Mouse (Mus musculus) hindbrain, embryonic 14.5 days (tissue): ENCODE results near the gene Lenep. TPM values are rescaled to one million over a fixed set of nuclear protein-coding genes. Genes with fewer than 3 reads are reported as not detected.

ENCODE experiments used
- ATAC-seq: fragments of 200-750 bp; cut with Nextera tagmentation; 2 replicates; pipeline ENCODE4 v1.8.0; 2017; ENCODE audit warnings: moderate number of reproducible peaks, mild to moderate bottlenecking, moderate TSS enrichment, moderate library complexity; ENCODE audit not compliant: low FRiP score
- DNase-seq: peaks from one replicate; pipeline ENCODE4 v3.0.0-alpha.2; 2015; ENCODE audit warnings: low spot score
- H3K27ac ChIP-seq: fragments of 300-500 bp; sonication (generic); 2 replicates; pipeline ENCODE4 v1.5.1; 2014; ENCODE audit warnings: mild to moderate bottlenecking, moderate library complexity
- H3K27me3 ChIP-seq: fragments of 300-500 bp; sonication (generic); 2 replicates; pipeline ENCODE4 v1.6.1; 2014; ENCODE audit warnings: mild to moderate bottlenecking, low read length, mixed read lengths; ENCODE audit not compliant: control insufficient read depth, insufficient read depth
- H3K36me3 ChIP-seq: fragments of 300-500 bp; sonication (generic); replicated peaks from 2 replicates; pipeline ENCODE4 v1.6.1; 2014; ENCODE audit not compliant: control insufficient read depth, insufficient read depth
- H3K4me1 ChIP-seq: fragments of 300-500 bp; sonication (generic); replicated peaks from 2 replicates; pipeline ENCODE4 v1.6.1; 2014; ENCODE audit warnings: antibody characterized with exemption, low read length, mixed read lengths; ENCODE audit not compliant: control insufficient read depth, insufficient read depth
- H3K4me2 ChIP-seq: fragments of 300-500 bp; sonication (generic); replicated peaks from 2 replicates; pipeline ENCODE4 v1.6.1; 2014; ENCODE audit warnings: mild to moderate bottlenecking, moderate library complexity
- H3K4me3 ChIP-seq: fragments of 300-500 bp; sonication (generic); replicated peaks from 2 replicates; pipeline ENCODE4 v1.5.1; 2014; ENCODE audit warnings: mild to moderate bottlenecking, low read length
- H3K9ac ChIP-seq: fragments of 300-500 bp; sonication (generic); 2 replicates; pipeline ENCODE4 v1.6.1; 2014
- H3K9me3 ChIP-seq: fragments of 300-500 bp; sonication (generic); 2 replicates; pipeline ENCODE4 v1.6.1; 2016; ENCODE audit warnings: low read length; ENCODE audit not compliant: control insufficient read depth
- WGBS: fragments of 180-500 bp; shearing (Covaris S2); extraction: QIAGEN DNeasy Blood & Tissue Kit; methylation state at CpG from one replicate; pipeline ENCODE4 v1.1.7; 2014; 5-methylcytosine and 5-hydroxymethylcytosine counted together
- polyA plus RNA-seq: library from polyadenylated mRNA; unstranded; fragments of >200 nt; fragmentation: Nextera tagmentation; extraction: Ambion mirVana; gene quantifications from 2 replicates; pipeline ENCODE4 v1.2.1, GENCODE M21; 2014

Gene Lenep
- polyA plus RNA-seq, 1 experiment from 2014 or later: not detected

DNA sequence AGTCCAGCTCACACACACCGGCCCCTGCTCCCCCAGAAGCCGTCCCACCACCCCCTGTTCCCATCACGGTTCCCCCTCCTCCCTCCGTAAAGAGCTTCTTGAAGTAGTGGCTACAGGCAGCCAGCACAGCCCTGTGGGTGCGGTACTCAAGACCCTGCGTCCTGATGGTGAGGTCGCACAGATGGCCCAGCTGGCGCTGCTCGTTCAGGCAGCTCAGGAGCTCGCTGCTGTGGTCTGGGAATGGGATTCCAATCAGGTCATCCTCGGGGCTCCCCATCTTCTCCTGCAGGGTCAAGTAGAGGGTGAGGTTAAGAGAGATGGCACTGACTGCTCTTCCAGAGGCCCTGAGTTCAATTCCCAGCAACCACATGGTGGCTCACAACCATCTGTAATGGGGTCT lies 21.4 kb downstream of the Lenep start:
- no peak overlapping the region for H3K9ac ChIP-seq
- no peak overlapping the region for H3K4me3 ChIP-seq
- no peak overlapping the region for H3K27ac ChIP-seq
- no peak for DNase-seq
- H3K4me2 ChIP-seq: no peak overlapping the region
- no peaks in the 10 kb centered on the region for H3K27me3 ChIP-seq
- H3K9me3 ChIP-seq: no peaks in the 10 kb centered on the region
- no peaks in the 10 kb centered on the region for H3K36me3 ChIP-seq
- H3K4me1 ChIP-seq: peaks cover 14% of the 10 kb centered on the region
- no peak for ATAC-seq
- 84% methylated on average over 11 of the region's 11 CpGs for WGBS

GRCm38 (mm10) chr3:89380711-89381110 lies 21.9 kb downstream of the Lenep start:
- H3K9ac ChIP-seq: no peak overlapping the region
- peaks cover 14% of the 10 kb centered on the region for H3K4me1 ChIP-seq
- no peaks in the 10 kb centered on the region for H3K27me3 ChIP-seq
- H3K4me2 ChIP-seq: no peak overlapping the region
- H3K4me3 ChIP-seq: no peak overlapping the region
- 96% methylated on average over 18 of the region's 18 CpGs for WGBS
- no peak for DNase-seq
- H3K36me3 ChIP-seq: no peaks in the 10 kb centered on the region
- H3K27ac ChIP-seq: no peak overlapping the region
- no peak for ATAC-seq
- no peaks in the 10 kb centered on the region for H3K9me3 ChIP-seq

DNA sequence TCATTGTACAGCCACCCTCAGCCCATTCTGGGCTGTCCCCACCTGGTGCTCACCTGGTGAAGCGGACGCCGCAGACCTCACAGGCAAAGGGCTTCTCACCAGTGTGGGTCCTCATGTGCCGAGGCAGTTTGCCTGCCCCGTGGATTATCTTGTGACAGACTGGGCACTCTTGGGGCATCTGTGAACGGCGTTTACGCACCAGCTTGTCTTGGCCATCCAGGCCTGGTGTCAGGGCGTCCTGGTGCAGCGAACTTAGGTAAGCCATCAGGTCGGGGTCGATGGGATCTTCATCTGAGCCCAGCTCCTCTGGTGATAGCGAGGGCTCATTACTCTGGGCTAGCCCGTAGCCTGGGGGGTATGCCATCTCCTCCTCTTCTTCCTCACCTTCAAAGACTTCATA lies 22.3 kb downstream of the Lenep start:
- Histone ChIP-seq H3K4me1 (peaks cover 14% of the 10 kb centered on the region), H3K36me3 (no peaks in the 10 kb centered on the region), H3K9me3 (no peaks in the 10 kb centered on the region), H3K27ac (no peak overlapping the region), H3K27me3 (no peaks in the 10 kb centered on the region), H3K4me2 (no peak overlapping the region), H3K9ac (no peak overlapping the region), H3K4me3 (no peak overlapping the region)
- ATAC-seq (no peak), DNase-seq (no peak)
- WGBS: 94% methylated on average over 14 of the region's 14 CpGs

- ATAC-seq (no peak), DNase-seq (no peak)
- Histone ChIP-seq H3K9ac (peak overlapping the region; percentile 78; the same call in 1 of the 2 replicates), H3K4me3 (no peak overlapping the region), H3K4me2 (peak overlapping the region; percentile 85), H3K9me3 (no peaks in the 10 kb centered on the region), H3K27me3 (no peaks in the 10 kb centered on the region), H3K4me1 (peaks cover 14% of the 10 kb centered on the region), H3K27ac (no peak overlapping the region), H3K36me3 (no peaks in the 10 kb centered on the region)
- whole genome bisulfite sequencing: 85% methylated on average over 31 of the region's 31 CpGs
Observed at GRCm38 (mm10) chr3:89379388-89380131, 23.0 kb downstream of the Lenep start.

- H3K27ac ChIP-seq: 0 out of 2 replicates have a peak overlapping the region, but pooled peaks have one; percentile 14
- peak overlapping the region; percentile 78 for H3K9ac ChIP-seq
- H3K4me3 ChIP-seq: peak overlapping the region; percentile 51
Observed at GRCm38 (mm10) chr3:89378394-89379067, 24.1 kb downstream of the Lenep start.

GRCm38 (mm10) chr3:89377831-89378230 lies 24.8 kb downstream of the Lenep start:
- WGBS: 76% methylated on average over 4 of the region's 4 CpGs
- H3K27me3 ChIP-seq: no peaks in the 10 kb centered on the region
- peak overlapping the region; percentile 85 for H3K4me2 ChIP-seq
- H3K9ac ChIP-seq: peak overlapping the region; percentile 78
- DNase-seq (no peak), ATAC-seq (no peak; the same call in 1 of the 2 replicates)
- H3K36me3 ChIP-seq: no peaks in the 10 kb centered on the region
- H3K9me3 ChIP-seq: no peaks in the 10 kb centered on the region
- peak overlapping the region; percentile 51; the same call in 1 of the 2 replicates for H3K4me3 ChIP-seq
- peaks cover 14% of the 10 kb centered on the region for H3K4me1 ChIP-seq
- no peak overlapping the region for H3K27ac ChIP-seq

More at GRCm38 (mm10) chr3:89378394-89379067, 24.1 kb downstream of the Lenep start:
- 1% methylated on average over 26 of the region's 29 CpGs for WGBS
- DNase-seq (peak; percentile 79), ATAC-seq (peak; percentile 90)
- Histone ChIP-seq H3K27me3 (no peaks in the 10 kb centered on the region), H3K36me3 (no peaks in the 10 kb centered on the region), H3K9me3 (no peaks in the 10 kb centered on the region), H3K4me1 (peaks cover 14% of the 10 kb centered on the region), H3K4me2 (peak overlapping the region; percentile 85)

DNA sequence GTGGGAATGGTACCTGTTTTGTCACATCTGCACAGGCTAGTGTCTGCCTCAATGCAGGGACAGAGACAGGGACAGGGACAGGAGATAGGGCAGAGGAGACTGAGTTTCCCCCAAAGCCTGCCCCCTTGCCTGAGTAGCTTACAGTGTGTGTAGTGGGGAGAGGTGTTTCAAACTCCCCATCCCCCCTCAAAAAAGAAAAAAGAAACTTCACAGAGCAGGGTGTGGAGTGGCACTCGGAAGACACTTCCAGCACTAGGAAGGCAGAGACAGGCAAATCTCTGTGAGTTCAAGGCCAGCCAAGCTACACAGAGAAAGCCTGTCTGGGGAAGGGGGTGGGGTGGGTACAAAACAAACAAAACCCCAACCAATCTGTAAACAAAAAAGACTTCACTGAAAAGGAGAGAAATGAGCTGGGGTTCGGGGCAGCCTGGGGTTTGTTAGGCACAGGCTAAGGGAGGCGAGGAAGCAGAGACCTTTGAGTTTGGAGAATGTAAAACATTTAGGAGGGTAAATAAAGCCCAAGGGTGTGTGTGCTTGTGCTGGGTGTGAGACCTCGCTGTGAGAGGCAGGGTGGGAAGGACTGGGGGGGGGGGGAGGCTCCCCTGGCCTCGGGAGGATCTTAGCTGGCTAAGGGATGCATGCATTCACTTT lies 28.9 kb downstream of the Lenep start:
- no peaks in the 10 kb centered on the region for H3K36me3 ChIP-seq
- peaks cover 8% of the 10 kb centered on the region for H3K4me1 ChIP-seq
- WGBS: 43% methylated on average over 5 of the region's 5 CpGs
- H3K9me3 ChIP-seq: no peaks in the 10 kb centered on the region
- H3K27ac ChIP-seq: no peak overlapping the region
- DNase-seq: no peak
- H3K27me3 ChIP-seq: no peaks in the 10 kb centered on the region
- H3K4me2 ChIP-seq: no peak overlapping the region
- no peak for ATAC-seq
- no peak overlapping the region for H3K9ac ChIP-seq
- no peak overlapping the region for H3K4me3 ChIP-seq

DNA sequence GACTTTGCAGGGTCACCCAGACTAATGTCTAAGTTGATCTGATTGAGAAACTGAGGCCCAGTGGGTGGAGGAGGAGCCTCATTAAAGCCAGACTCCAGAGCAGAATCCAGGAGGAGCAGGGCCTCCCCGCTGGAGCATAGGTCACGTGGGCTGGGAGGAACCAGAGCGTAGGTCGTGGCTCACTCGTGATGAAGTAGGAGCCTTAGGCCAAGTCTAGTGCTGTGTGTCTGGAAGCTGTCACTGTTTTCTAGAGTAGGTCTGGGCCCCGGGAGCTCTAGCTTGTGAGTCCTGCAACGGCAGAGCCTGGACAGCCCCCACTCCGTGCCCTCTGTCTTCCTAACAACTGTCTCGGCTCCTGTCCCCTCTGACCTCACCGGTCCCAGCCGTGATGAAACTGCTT lies 35.3 kb downstream of the Lenep start:
- Histone ChIP-seq H3K4me1 (no peaks in the 10 kb centered on the region), H3K4me2 (no peak overlapping the region), H3K9ac (no peak overlapping the region), H3K4me3 (no peak overlapping the region), H3K27me3 (no peaks in the 10 kb centered on the region), H3K9me3 (no peaks in the 10 kb centered on the region), H3K27ac (no peak overlapping the region), H3K36me3 (no peaks in the 10 kb centered on the region)
- 69% methylated on average over 11 of the region's 11 CpGs for WGBS
- no peak for ATAC-seq
- DNase-seq: no peak
